Mouse (Mus musculus) ES-Bruce4 (cell line): ENCODE results near the gene Rufy2.

Experiments used
- CTCF ChIP-seq: IDR thresholded peaks from one replicate; pipeline ENCODE4 v1.8.1; 2011; ENCODE audit warnings: low read depth, low read length
- POLR2A ChIP-seq: IDR thresholded peaks from one replicate; pipeline ENCODE4 v1.8.1; 2011; ENCODE audit warnings: low read length; ENCODE audit not compliant: insufficient read depth

- TF ChIP-seq CTCF = no peak
- TF ChIP-seq POLR2A = no peak
Observed at GRCm38 (mm10) chr10:63022541-63023120, 42.6 kb downstream of the Rufy2 start.
